Mouse (Mus musculus) olfactory bulb, adult 2 months (tissue): ENCODE measurements around the gene Cd37.

ENCODE experiments used
- CTCF ChIP-seq: fragments of 200-500 bp; IDR thresholded peaks from 2 replicates; pipeline ENCODE4 v1.5.1; 2012; ENCODE audit warnings: low read depth, mild to moderate bottlenecking, low read length, moderate library complexity; ENCODE audit not compliant: insufficient read depth
- POLR2A ChIP-seq: fragments of 200-500 bp; IDR thresholded peaks from 2 replicates; pipeline ENCODE4 v1.6.1; 2012; ENCODE audit warnings: mild to moderate bottlenecking, low read depth, low read length, moderate library complexity; ENCODE audit not compliant: insufficient read depth

DNA sequence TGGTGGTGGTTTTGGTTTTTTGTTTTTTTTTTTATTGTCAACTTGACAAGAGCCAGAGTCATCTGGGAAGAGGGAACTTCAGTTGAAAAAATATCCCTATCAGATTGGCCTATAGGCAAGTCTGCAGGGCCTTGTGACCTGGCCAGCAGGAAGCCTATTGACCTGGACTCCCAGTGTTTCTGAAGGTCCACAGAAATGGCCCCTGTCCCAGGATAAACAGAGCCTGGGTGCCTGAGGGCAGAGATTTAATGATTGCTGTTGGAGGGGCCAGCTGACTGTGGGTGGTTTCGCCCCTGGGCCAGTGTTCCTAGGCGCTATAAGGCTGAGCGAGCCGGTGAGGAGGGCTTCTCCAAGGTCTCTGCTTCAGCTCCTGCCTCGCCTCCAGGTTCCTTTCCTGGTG, 25.2 kb downstream of the Cd37 start:
- TF ChIP-seq POLR2A = no peak
- no peak for TF ChIP-seq CTCF
